Mouse (Mus musculus) cortical plate, adult 2 months (tissue): ENCODE data around the gene Cbfa2t3. TPM values are rescaled to one million over a fixed set of nuclear protein-coding genes. Genes with fewer than 3 reads are reported as not detected.

Experiments
- H3K27ac ChIP-seq: fragments of 200-500 bp; 2 replicates; pipeline ENCODE4 v1.5.1; 2012; ENCODE audit warnings: low read length, control low read depth, inconsistent platforms; ENCODE audit not compliant: insufficient read depth
- H3K4me1 ChIP-seq: fragments of 200-500 bp; 2 replicates; pipeline ENCODE4 v1.6.1; 2011; ENCODE audit warnings: low read length; ENCODE audit not compliant: control insufficient read depth, insufficient read depth
- H3K4me3 ChIP-seq: fragments of 200-500 bp; 2 replicates; pipeline ENCODE4 v1.5.1; 2011; ENCODE audit warnings: mild to moderate bottlenecking, low read length, control low read depth; ENCODE audit not compliant: insufficient read depth
- CTCF ChIP-seq: fragments of 200-500 bp; IDR thresholded peaks from 2 replicates; pipeline ENCODE4 v1.5.1; 2011; ENCODE audit warnings: mild to moderate bottlenecking, control low read depth, low read length; ENCODE audit not compliant: insufficient read depth; ENCODE audit errors: extremely low read depth
- POLR2A ChIP-seq: fragments of 200-500 bp; IDR thresholded peaks from 2 replicates; pipeline ENCODE4 v1.6.1; 2011; ENCODE audit warnings: mild to moderate bottlenecking, low read length, control low read depth; ENCODE audit not compliant: insufficient read depth; ENCODE audit errors: extremely low read depth
- polyA plus RNA-seq: library from polyadenylated mRNA; depleted of rRNA; stranded (reverse); fragments of >200 nt; gene quantifications from 2 replicates; pipeline ENCODE4 v1.2.3, GENCODE M21; 2012

The Cbfa2t3 gene
- polyA plus RNA-seq, 1 experiment = 9.1 TPM

GRCm38 (mm10) chr8:122692152-122692551 is 6.8 kb downstream of the Cbfa2t3 start:
- no peak overlapping the region for H3K4me3 ChIP-seq
- no peak overlapping the region for H3K27ac ChIP-seq
- H3K4me1 ChIP-seq = peaks cover 2% of the 10 kb centered on the region
- no peak for TF ChIP-seq POLR2A
- no peak for TF ChIP-seq CTCF

- no peak for TF ChIP-seq POLR2A
- TF ChIP-seq CTCF = no peak
- no peak overlapping the region for H3K4me3 ChIP-seq
- no peak overlapping the region for H3K27ac ChIP-seq
- peaks cover 2% of the 10 kb centered on the region for H3K4me1 ChIP-seq
Measured at GRCm38 (mm10) chr8:122691018-122691417, 7.9 kb downstream of the Cbfa2t3 start.

- no peak overlapping the region for H3K27ac ChIP-seq
- H3K4me1 ChIP-seq = no peaks in the 10 kb centered on the region; the same call in 1 of the 2 replicates
- TF ChIP-seq POLR2A = no peak
- TF ChIP-seq CTCF = no peak
- H3K4me3 ChIP-seq = no peak overlapping the region
Measured at GRCm38 (mm10) chr8:122689315-122689714, 9.6 kb downstream of the Cbfa2t3 start.

GRCm38 (mm10) chr8:122686879-122687278 is 12.0 kb downstream of the Cbfa2t3 start:
- H3K4me1 ChIP-seq = no peaks in the 10 kb centered on the region; the same call in 1 of the 2 replicates
- TF ChIP-seq POLR2A (no peak), CTCF (no peak)
- no peak overlapping the region for H3K27ac ChIP-seq
- no peak overlapping the region for H3K4me3 ChIP-seq

GRCm38 (mm10) chr8:122685097-122685861 is 13.6 kb downstream of the Cbfa2t3 start:
- no peak overlapping the region for H3K4me3 ChIP-seq
- TF ChIP-seq CTCF (no peak), POLR2A (no peak)
- H3K27ac ChIP-seq = no peak overlapping the region
- no peaks in the 10 kb centered on the region for H3K4me1 ChIP-seq

- Histone ChIP-seq H3K4me3 (no peak overlapping the region), H3K27ac (no peak overlapping the region), H3K4me1 (no peaks in the 10 kb centered on the region)
- TF ChIP-seq POLR2A = no peak
- TF ChIP-seq CTCF = no peak
Measured at GRCm38 (mm10) chr8:122682820-122683219, 16.1 kb downstream of the Cbfa2t3 start.

GRCm38 (mm10) chr8:122680171-122680570 is 18.7 kb downstream of the Cbfa2t3 start:
- peaks cover 4% of the 10 kb centered on the region for H3K4me1 ChIP-seq
- H3K27ac ChIP-seq = no peak overlapping the region
- no peak overlapping the region for H3K4me3 ChIP-seq
- no peak for TF ChIP-seq CTCF
- TF ChIP-seq POLR2A = no peak

GRCm38 (mm10) chr8:122679325-122679920 is 19.5 kb downstream of the Cbfa2t3 start:
- H3K4me3 ChIP-seq = no peak overlapping the region
- H3K4me1 ChIP-seq = peaks cover 5% of the 10 kb centered on the region
- TF ChIP-seq POLR2A (no peak), CTCF (no peak)
- no peak overlapping the region for H3K27ac ChIP-seq

- H3K4me3 ChIP-seq = peak overlapping the region; percentile 84; the same call in 1 of the 2 replicates
- TF ChIP-seq POLR2A = no peak
- TF ChIP-seq CTCF = no peak
- H3K4me1 ChIP-seq = peaks cover 5% of the 10 kb centered on the region
- H3K27ac ChIP-seq = no peak overlapping the region
Measured at GRCm38 (mm10) chr8:122678896-122679210, 20.1 kb downstream of the Cbfa2t3 start.

GRCm38 (mm10) chr8:122678061-122678895 is 20.6 kb downstream of the Cbfa2t3 start:
- H3K4me1 ChIP-seq = peaks cover 5% of the 10 kb centered on the region
- TF ChIP-seq CTCF (peak; percentile 40), POLR2A (no peak)
- H3K27ac ChIP-seq = peak overlapping the region; percentile 95
- peak overlapping the region; percentile 84 for H3K4me3 ChIP-seq
